Mouse (Mus musculus) B cell, adult 2 months (primary cell): ENCODE measurements around the gene Igsf9.

ENCODE experiments used
- DNase-seq, 2 experiments: peaks; one replicate each; pipeline ENCODE4 v3.0.0; 2022

Igsf9 gene

DNA sequence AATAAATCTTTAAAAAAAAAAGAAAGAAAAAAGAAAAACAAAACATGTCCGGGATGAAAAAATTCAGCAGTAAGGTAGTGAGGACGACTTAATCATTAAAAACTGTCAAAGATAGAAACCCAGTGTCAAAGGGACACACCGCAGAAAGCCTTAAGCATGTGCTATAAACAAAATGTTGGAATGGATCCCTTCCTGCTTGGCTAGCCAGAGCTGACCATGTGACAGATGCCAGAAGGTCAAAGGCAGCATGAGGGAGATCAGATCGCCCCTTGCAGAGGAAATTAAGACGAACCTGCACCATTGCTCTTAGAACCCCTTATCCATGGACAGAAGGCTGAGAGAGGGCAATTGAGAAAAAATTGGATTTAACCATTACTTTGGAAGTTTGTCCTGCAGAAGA is 12.2 kb upstream of the Igsf9 start:
- no peak for DNase-seq

DNA sequence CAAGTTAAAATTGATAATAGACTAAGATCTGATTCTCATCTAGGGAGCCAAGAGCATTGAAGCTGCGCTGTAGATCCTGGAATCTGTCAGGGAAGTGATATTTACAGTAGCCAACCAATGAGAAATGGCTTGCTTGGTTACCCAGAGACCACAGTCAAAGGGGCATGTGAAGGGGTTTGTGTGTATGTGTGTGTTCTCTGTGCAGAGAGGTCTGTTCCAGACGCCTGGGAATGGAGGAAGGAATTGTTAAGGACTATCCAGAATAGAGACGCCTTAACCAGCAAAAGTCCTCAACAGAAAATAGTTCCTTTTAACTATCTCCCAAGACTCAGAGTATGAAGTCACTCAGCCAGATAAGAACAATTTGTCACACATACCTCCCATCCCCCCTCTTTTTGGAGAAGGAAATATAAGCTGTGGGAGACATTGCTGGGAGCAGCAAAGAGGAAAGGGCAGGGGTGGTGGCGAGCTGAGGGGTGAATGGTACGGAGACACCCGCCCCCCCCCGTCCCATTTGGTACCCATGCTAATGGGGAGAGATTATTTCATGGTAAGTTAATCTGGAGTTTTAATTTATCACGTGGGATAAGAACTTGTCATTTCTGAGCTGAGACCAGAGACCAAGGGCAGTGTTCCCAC is 11.7 kb upstream of the Igsf9 start:
- DNase-seq = no peak

DNA sequence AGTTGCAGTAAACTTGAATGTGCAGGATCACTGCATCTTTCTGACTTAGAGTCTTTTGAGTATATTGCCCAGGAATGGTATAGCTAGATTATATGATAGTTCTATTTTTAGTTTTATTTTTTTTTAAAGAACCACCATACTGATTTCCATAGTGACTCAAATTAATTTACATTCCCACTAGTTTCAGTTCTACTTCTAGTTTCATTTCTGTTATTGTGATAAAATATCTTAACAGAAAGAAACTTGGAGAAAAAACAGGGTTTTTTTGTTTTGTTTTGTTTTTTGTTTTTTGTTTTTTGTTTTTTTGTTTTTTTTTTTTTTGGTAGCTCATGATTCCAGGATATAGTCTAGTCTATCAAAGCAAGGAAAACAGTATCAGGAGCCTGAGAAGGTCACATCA is 8.7 kb upstream of the Igsf9 start:
- DNase-seq = no peak

DNA sequence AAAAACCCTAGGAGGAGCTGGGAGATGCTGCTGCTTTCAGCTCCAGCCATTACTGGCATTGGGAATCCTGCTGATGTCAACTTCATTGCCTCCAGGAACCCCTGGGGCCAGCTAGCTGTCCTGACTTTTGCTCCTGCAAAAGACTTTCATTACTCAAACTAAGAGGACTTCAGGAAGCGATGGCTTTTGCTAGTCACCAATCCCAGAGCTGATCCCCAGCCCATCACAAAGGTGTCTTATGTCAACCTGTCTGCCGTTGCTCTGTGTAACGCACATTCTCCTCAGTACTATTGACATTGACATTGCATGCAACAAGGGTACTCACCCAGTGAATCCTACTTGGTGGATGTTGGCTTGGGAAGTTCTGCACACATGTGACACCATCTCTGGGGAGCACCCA is 7.4 kb upstream of the Igsf9 start:
- no peak for DNase-seq

DNA sequence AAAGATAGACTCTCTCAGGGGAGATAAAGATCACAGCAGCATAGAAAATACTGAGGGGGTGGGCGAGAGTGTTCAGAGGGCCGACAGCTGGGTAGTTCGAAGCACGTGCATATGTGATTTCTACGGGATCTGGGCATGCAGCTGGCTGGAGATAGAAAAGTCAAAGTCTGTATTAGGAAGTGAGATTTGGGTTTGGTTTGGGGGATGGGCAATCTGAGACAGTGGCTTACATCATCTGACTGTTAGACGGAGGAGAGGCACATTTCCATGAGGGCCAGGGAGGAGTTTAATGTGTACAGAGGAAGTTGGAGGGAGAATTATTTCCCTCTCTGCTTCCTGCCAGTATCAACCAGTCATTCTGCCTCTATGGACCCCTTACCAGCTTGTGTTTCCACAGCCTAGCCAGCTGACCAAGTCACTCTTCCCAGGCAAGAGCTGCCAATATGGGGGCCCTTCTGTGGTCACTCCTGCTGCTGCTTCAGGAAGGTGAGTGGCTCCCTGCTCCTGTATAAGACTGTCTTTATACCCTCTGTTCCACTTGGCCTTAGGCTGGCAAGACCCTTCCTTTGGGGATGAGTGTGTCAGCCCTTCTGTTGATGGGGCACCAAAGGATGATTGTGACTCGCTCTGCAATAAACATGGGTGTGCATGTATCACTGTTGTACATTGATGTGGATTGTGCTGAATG is 6.4 kb upstream of the Igsf9 start, which contains the start of gene Slamf9:
TSS of gene Slamf9 (plus strand) at position 305 of the 688 bp plus-strand sequence.
- DNase-seq = peak; percentile 63 to 67

DNA sequence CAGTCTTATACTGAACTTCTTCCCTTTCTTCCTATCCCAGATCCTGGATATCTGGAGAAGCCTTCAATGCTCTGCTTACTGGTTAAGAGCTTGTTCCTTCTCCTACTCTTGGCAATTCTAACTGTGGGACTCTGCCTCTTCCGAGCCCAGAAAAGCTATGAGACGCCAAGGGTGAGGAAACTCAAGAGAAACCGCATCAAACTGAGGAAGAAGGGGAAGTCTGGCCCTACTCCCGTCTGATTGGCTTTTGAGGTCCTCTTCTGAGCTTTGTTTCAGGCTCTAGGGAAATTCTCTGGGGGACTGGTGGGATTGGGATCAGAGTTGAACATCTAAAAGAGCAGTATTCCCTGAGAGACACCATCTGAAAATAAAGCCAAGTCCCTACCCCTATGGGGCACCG is 3.6 kb upstream of the Igsf9 start:
- no peak for DNase-seq

DNA sequence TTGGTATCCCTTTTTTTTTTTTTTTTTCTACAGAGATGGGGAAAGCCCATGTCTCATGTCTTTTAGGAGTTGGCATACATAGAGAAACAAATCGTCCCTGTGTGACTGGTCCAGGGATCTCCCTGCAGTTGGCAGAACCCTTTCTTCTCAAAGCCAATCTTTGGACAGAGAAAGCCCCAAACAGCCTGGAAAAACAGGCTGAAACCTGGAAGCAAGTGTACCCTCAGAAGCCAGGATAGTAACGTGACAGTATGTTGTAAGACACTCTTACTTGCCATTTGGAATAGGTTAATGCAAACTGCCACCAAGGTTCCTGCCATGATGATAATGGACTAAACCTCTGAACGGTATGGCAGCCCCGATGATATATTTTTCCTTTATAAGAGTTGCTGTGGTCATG is 1.2 kb upstream of the Igsf9 start:
- no peak for DNase-seq

DNA sequence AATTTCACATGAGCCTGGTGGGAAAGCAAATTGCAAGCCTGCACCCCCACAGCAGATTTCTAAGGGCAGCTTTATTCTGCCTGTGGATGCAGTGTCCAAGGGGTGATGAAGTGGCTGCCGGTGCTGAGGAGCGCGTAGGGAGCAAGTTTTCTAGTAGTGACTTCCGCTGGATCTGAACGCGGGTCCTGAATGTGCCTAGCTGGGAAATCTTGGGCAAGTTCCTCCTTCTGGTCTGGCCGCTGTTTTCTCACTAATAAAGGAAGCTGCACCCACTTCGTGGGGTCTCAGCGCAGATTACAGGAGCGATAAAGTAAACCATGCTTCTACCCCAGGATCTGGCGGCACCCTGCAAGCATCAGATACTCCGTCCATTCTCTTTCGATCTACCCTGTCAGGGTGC is 477 bp upstream of the Igsf9 start:
- no peak for DNase-seq

DNA sequence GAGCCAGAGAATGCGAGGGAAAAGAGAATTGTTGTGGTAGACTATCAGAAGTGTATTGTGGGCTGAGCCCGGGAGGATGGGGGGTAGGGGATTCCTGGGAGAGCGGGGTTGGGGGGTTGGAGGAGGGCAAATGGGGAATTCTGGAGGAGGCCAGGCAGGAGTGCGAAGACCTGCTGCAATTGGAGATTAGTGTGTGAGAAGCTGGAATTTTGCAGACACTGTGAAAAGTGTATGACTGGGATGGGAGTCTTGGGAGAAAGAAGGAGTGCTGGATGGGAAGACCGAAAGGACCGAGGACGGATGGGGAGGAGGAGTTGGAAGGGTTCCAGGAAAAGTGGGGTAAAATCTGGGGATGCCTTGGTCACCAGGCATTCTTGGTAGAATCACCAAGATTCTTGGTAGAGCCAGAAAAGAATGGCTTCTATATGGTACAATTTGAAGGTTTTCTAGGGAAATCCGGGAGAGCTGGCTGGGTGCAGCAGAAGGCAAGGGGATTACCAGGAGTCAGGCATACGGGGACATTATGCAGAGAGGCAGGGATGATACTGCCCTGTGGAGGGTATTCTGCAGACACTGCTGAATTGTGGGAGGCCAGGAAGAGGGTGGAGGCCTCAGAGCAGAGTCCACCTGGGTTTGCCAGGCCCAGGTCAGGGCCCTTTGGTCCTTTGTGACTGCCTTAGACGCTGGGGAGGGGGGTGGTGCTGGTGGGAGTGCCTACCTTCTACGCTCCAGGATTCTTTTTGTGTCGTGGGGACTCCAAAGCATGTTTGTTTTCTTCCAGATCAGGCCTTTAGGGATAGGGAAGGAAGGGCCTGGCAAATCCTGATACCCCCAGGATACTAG is 1.2 kb downstream of the Igsf9 start:
- DNase-seq = no peak

DNA sequence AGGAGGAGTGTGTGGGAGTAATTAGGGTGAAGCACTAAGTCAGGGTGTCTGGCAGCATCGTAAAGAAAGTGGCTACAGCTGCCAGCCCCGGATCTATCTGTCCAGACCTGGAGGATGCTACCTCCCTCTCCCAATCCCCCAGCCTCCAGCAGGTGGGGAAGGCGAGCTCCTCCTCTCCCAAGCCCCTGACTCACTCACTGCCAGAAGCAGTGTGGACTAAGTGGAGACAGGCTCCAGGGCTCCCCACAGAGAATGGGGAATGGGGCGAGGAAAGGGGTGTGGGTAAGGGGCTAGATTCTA is 1.7 kb downstream of the Igsf9 start:
- DNase-seq = no peak

DNA sequence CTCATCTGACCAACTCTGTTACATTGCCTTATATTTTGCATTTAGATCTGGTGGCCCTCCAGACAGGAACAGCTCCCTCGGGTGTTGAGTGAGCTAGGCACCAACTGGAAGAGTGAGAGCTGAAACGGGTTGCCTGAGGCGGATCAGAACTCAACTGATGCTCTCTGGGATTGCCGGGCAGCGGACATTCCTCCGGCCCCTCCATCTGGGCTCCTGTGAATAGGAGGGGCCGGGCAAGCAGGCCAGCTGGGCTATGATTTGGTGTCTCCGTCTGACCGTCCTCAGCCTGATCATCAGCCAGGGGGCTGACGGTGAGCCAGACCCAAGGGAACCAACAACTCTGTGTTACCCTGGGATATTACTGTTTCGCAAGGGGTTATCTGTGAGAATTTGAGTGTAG is 2.6 kb downstream of the Igsf9 start:
- no peak for DNase-seq

DNA sequence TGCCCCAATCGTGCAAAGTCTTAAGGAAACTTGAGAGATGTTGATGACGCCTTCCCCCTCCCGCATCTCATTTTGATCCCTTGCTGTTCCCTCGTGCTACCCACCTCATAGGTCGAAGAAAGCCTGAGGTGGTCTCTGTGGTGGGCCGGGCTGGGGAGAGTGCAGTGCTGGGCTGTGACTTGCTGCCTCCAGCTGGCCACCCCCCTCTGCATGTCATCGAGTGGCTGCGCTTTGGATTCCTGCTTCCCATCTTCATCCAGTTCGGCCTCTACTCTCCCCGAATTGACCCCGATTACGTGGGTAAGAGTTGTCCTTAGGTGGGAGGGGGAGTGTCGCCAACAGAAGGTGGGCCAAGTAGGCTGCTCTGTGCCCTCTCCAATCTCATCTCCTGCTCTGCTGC is 3.1 kb downstream of the Igsf9 start:
- DNase-seq = no peak

DNA sequence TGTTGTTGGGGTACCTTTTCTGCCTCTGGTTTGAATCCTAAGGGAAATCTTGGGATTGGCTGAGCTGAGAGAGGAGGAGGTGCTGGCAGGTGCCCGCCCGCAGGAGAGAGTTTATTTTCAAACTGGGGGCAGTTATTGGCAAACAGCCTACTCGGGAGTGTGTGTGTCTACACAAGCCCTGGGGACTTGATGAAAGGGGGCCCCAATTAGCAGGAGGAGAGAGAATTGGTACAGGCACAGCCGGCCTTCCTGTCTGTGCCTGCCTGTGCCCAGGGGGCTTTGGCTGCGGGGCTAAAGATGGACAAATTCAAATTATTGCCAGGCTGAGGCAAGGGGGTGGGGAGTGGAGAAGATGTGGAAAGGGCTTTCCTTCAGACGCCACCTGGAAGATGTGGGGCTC is 4.2 kb downstream of the Igsf9 start:
- no peak for DNase-seq

DNA sequence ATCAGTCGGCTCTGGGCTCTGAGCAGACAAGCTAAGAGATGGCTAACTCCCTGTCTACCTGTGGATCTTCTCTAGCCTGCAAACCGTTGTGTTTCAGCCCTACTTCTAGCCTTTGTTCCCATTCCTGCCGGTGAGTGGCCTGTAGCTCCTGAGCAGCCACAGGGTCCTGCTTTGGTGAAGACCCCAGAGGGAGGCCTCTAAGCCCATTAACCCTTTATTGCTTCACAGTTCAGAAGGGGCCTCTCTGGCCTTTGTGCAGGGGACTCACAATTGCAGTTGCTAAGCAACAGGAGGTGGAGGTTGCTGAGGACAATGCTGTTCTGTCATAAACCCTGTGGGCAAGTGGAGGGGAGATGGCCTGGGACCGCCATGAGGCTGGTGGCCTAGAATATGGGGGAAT is 4.6 kb downstream of the Igsf9 start:
- DNase-seq = no peak

DNA sequence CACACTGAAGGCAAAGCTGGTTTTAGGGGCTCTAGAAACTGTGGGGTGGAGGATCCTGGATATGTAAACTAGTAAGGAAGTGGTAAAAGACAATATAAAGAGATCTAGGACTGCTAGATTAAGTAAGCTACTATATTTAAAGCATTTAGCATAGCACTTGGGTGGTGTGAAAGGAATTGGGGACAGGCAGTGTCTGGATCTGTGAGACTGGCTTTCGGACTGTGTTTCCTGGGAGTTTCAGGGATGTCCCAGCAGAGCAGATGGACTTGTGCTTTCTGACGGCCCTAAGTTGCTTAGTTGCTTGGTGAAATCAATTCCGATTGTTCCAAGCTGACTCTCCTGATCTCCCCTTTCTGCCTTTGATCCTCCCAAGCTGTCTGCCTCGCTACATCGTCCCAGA is 5.1 kb downstream of the Igsf9 start:
- DNase-seq = no peak

DNA sequence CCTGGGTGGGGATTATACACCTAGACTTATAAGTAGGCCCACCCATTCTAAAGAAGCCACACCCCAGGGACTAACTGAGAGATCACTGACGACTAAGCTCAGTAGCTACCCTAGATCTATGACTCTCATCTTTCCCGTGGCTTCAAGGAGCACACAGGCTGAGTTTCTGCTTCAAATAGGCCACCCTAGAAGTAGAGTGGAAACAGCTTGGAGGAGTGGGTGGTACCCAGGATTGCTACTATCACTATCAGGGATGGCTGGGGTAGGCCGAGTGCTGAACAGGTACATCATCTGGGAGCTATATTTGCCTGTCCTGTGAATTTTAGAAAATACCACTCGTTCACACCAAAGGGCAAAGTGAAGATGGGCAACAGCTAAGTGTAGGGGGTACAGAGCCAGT is 6.3 kb downstream of the Igsf9 start:
- DNase-seq = no peak

DNA sequence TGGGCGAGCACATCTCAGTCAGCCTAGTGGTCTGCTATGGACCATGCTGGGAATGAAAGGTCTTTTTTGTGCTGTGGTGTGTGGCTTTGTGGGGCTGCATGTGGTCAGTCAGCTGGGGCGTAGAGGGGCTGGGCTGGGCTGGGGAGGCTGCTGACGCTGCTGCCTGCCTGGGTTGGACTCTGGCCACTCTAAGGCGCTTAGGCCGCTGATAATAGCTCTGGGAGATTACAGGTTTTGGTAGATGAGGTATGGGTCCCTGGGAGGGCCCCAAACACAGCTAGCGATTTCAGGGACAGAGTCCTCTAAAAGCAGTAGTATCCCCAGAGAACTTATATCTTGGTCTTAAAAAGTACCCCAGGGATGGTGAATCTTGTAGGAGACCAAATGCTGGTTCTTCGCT is 7.2 kb downstream of the Igsf9 start:
- no peak for DNase-seq

DNA sequence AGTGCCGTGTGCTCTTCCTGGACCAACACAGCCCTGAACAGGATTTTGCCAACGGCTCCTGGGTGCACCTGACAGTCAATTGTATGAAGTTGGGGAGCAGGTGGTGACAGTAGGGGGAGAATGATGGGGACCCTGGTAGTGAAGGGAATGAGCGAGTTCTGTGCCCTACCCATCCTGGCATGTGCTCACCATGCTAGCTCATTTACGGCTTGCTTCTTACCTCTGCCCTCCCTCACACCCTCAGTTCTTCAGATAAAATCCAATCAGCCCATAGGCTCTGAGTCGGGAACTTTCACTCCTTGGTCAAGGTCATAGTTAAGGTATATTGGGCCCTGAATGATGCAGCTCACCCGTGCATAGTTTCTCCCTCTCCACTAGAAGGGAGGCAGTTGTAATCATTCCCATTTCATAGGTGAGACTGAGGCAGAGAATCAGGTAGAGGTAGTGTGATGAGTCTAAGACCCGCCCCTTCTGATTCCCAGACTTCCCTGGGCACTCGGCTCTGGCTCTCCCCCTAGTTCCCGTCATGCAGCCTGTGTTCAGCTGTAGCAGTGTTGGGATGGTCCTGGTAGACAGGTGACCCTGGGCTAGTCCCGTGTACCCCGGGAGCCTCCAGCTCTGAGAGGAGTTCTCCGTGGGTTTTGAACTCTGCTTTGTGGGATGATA is 8.1 kb downstream of the Igsf9 start:
- DNase-seq = no peak

DNA sequence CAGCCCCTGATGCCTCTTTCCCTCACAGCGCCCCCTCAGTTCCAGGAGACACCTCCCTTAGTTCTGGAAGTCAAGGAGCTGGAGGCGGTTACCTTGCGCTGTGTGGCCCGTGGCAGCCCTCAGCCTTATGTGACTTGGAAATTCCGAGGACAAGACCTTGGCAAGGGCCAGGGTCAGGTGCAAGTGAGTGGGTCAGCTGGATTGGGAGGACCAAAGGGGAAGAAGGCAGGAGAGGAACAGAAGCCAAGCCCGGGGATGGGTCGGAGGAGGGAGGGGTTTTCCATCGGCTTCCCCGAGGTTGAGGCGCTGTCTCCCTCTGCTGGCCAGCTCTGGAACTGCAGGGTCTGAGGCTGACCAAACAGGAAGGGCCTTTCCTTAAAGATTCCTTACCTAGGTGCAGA is 8.7 kb downstream of the Igsf9 start:
- DNase-seq = peak; percentile 88 to 91

DNA sequence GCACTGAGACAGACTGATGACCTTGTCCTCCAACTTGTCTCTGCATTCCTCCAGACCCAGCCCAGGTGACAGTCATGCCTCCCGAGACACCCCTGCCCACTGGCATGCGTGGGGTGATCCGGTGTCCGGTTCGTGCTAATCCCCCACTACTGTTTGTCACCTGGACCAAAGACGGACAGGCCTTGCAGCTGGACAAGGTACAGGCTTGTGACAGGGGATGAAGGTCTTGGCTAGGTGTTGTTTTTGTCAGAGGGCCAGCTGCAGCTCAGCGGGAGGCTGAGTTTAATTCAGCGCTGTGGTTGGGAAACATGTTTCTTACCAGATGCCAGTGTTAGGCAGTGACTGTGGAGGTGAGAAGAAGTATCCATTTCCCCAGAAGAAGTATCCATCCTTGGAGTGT is 10.5 kb downstream of the Igsf9 start:
- DNase-seq = no peak

DNA sequence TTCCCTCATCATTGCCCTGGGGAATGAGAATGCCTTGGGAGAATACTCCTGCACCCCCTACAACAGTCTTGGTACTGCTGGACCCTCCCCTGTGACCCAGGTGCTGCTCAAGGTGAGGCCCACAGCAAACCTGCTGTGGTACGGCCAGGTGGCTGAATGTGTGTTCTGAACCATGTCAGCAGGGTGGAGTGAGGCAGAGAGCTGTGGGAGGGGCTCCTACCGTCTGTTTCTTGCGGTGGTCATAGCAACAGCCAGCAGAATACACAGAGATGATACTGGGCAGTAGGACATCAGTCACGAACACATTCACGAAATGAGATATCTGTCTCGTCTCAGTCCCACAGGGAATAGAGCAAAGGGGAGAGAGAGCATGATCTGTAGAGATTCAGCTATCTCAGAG is 11.9 kb downstream of the Igsf9 start:
- peak; percentile 69 to 75 for DNase-seq

DNA sequence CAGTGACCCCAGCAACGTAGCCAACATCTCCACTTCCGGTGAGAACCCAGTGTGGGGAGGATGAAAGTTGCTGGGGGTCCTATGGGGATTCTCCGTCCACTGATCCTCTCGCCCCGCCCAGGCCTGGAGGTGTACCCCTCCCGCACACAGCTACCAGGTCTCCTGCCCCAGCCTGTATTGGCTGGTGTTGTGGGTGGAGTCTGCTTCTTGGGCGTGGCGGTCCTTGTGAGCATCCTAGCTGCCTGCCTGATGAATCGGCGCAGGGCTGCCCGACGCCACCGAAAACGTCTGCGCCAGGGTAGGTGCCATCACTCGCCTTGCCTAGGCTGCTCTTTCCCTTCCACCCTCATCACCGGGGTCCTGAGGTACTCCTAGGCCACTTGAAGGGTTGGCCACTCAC is 14.4 kb downstream of the Igsf9 start:
- DNase-seq = no peak

DNA sequence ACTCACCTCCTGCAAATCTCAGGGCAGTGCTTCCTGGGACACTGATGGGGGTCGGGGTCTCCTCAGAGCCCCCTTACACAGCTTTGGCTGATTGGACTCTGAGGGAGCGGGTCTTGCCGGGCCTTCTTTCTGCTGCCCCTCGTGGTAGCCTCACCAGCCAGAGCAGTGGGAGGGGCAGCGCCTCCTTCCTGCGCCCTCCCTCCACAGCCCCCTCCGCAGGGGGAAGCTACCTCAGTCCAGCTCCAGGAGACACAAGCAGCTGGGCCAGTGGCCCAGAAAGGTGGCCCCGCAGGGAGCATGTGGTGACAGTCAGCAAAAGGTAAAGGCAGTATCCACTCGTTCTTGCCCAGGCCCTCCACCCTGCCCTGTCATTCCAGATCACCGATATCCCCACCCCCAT is 15.8 kb downstream of the Igsf9 start:
- DNase-seq = no peak
